28 mouse cellular contexts compared by ENCODE assay signal in the genomic region with DNA sequence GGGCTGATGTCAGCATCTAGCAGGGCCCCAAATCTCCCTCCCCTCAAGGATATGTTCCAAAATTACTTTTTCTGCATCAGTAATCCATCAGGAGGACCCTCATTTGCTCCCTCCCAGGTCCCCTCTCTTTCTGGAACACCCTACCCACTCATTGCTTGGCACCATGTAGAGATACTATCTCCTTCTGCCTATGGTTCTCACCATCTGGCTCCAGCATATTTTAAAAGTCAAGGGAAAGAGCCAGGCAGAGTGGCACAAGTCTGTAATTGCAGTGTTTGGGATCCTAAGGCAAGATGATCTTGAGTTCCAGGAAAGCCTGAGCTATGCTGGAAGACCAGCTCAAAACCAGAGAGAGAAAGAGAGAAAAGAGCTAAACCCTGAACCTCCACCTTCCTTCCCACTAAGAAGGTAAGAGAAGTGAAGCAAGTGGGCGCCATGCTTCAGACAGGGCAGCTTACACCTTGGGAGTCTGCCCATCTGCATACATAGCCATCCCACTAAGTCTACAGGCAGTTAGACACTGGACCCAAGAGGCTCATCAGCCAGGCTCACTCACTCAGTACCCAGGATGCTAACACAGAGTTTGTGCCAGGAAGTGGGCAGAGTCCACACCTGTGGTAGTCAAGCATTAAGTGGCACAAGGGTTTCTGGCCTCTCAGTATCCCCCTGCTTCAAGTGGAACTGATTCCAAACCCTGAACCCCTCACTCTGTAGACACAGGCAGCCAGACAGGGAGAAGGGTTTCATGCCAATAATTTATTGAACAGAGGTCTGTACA. TPM values are rescaled to one million over a fixed set of nuclear protein-coding genes. Genes with fewer than 3 reads are reported as not detected.
A peak's percentile ranks its signal among the peaks of the same experiment; 100 is the strongest.
DNase-seq lines count a peak whose midpoint lies in the region; ATAC-seq and TF ChIP-seq lines count a peak whose summit lies in the region.
"Had no signal": no experiment of that assay in that cellular context is flagged by ENCODE, and none has a peak within 500 bp of the region (broad histone marks: within the 10 kb centered on the region; RNA-seq: fewer than 3 reads in every experiment).

No protein-coding gene starts in this region.

- no peaks in the 10 kb centered on the region for H3K27me3 ChIP-seq in cerebellum, adult 2 months (ENCODE audit: control insufficient read depth, insufficient read depth, low read length)
- no peaks in the 10 kb centered on the region for H3K27me3 ChIP-seq in kidney, embryonic 16.5 days (ENCODE audit: insufficient read depth, low read length)
- no peaks in the 10 kb centered on the region for H3K27me3 ChIP-seq in liver, embryonic 16.5 days (ENCODE audit: control insufficient read depth, insufficient read depth, low read depth, low read length)
- H3K27me3 ChIP-seq in liver, embryonic 12.5 days (replicated peaks), result no peaks in the 10 kb centered on the region
- H3K27me3 ChIP-seq: embryonic facial prominence, embryonic 15.5 days; heart, embryonic 12.5 days; limb, embryonic 12.5 days; lung, embryonic 15.5 days; Patski had no signal

- H3K27ac ChIP-seq in cerebellum, adult 2 months (ENCODE audit: insufficient read depth, low read length), result 0 out of 2 replicates have a peak overlapping the region, but pooled peaks have one; percentile 19
- no peak overlapping the region for H3K27ac ChIP-seq in kidney, embryonic 16.5 days (ENCODE audit: low read length)
- peak overlapping the region; percentile 7; the same call in 1 of the 2 replicates for H3K27ac ChIP-seq in liver, embryonic 16.5 days (ENCODE audit: low read length)
- H3K27ac ChIP-seq in liver, embryonic 12.5 days, result no peak overlapping the region
- H3K27ac ChIP-seq: embryonic facial prominence, embryonic 15.5 days; forebrain, embryonic 10.5 days; kidney, postnatal 0 days; limb, embryonic 12.5 days; liver, embryonic 14.5 days; lung, embryonic 15.5 days had no signal

- TF ChIP-seq CTCF in cerebellum, adult 2 months (IDR thresholded peaks at IDR 0.05; ENCODE audit: borderline replicate concordance, insufficient read depth, low read depth, low read length), result no peak

- no peak overlapping the region for H3K4me2 ChIP-seq in kidney, embryonic 16.5 days (replicated peaks; ENCODE audit: low read depth, low read length)
- H3K4me2 ChIP-seq in liver, embryonic 16.5 days (ENCODE audit: low read depth, low read length), result no peak overlapping the region
- no peak overlapping the region for H3K4me2 ChIP-seq in liver, embryonic 12.5 days
- H3K4me2 ChIP-seq: embryonic facial prominence, embryonic 15.5 days; heart, embryonic 12.5 days; limb, embryonic 12.5 days; lung, embryonic 15.5 days had no signal

- 86% methylated on average over 1 of the region's 1 CpGs for WGBS in cerebellum, adult 2 months
- 90% methylated on average over 1 of the region's 1 CpGs for WGBS in kidney, embryonic 16.5 days
- WGBS in liver, embryonic 16.5 days (ENCODE audit: insufficient replicate concordance), result 74% methylated on average over 1 of the region's 1 CpGs
- whole genome bisulfite sequencing in liver, embryonic 12.5 days (ENCODE audit: insufficient replicate concordance), result 88% methylated on average over 1 of the region's 1 CpGs

- no peak for DNase-seq in cerebellum, adult 2 months
- no peak for DNase-seq in cerebellum, postnatal 14 days
- peak; percentile 61 to 72 for DNase-seq in kidney, adult 8-10 months
- DNase-seq in kidney, postnatal 36 days, result peak; percentile 66 to 75
- no peak for DNase-seq in right cerebral cortex, postnatal 4 days
- DNase-seq: adrenal gland, adult 2 months; cerebellum, adult 11-12 months; cerebellum, postnatal 36 days; gastrocnemius, postnatal 25 days; heart, adult 18-20 months; heart, postnatal 10 days; lung, postnatal 4 days; right cerebral cortex, adult 18-20 months; thymus, adult 18-20 months; thymus, postnatal 36 days had no signal

- peaks cover 87% of the 10 kb centered on the region for H3K36me3 ChIP-seq in kidney, embryonic 16.5 days (ENCODE audit: insufficient read depth, low read length)
- peaks cover 80% of the 10 kb centered on the region for H3K36me3 ChIP-seq in liver, embryonic 16.5 days (ENCODE audit: control insufficient read depth, insufficient read depth)
- H3K36me3 ChIP-seq in liver, embryonic 12.5 days, result peaks cover 100% of the 10 kb centered on the region

- TF ChIP-seq POLR2A in cerebellum, adult 2 months (IDR thresholded peaks at IDR 0.05; ENCODE audit: borderline replicate concordance, insufficient read depth, low read length), result no peak

- H3K4me1 ChIP-seq in cerebellum, adult 2 months (ENCODE audit: control insufficient read depth, insufficient read depth, low read length), result peaks cover 9% of the 10 kb centered on the region
- no peaks in the 10 kb centered on the region for H3K4me1 ChIP-seq in kidney, embryonic 16.5 days (ENCODE audit: insufficient read depth, low read length)
- peaks cover 11% of the 10 kb centered on the region for H3K4me1 ChIP-seq in liver, embryonic 16.5 days (ENCODE audit: control insufficient read depth, low read depth, low read length)
- peaks cover 26% of the 10 kb centered on the region for H3K4me1 ChIP-seq in liver, embryonic 12.5 days
- H3K4me1 ChIP-seq: limb, embryonic 12.5 days had no signal

- no peaks in the 10 kb centered on the region for H3K9me3 ChIP-seq in kidney, embryonic 16.5 days (ENCODE audit: low read length)
- H3K9me3 ChIP-seq in liver, embryonic 16.5 days (replicated peaks; ENCODE audit: control insufficient read depth, low read length), result no peaks in the 10 kb centered on the region
- H3K9me3 ChIP-seq in liver, embryonic 12.5 days (replicated peaks), result no peaks in the 10 kb centered on the region
- H3K9me3 ChIP-seq: embryonic facial prominence, embryonic 15.5 days; forebrain, embryonic 10.5 days; heart, embryonic 12.5 days; limb, embryonic 12.5 days; lung, embryonic 15.5 days had no signal

- no peak overlapping the region for H3K9ac ChIP-seq in kidney, embryonic 16.5 days (replicated peaks; ENCODE audit: low read length)
- H3K9ac ChIP-seq in liver, embryonic 16.5 days (ENCODE audit: low read depth, low read length), result no peak overlapping the region
- no peak overlapping the region for H3K9ac ChIP-seq in liver, embryonic 12.5 days
- H3K9ac ChIP-seq: embryonic facial prominence, embryonic 15.5 days; limb, embryonic 12.5 days; liver, embryonic 14.5 days; lung, embryonic 15.5 days had no signal

- H3K4me3 ChIP-seq in cerebellum, adult 2 months (replicated peaks; ENCODE audit: insufficient read depth, low read depth, low read length), result no peak overlapping the region
- H3K4me3 ChIP-seq in kidney, embryonic 16.5 days (ENCODE audit: low read length), result no peak overlapping the region
- H3K4me3 ChIP-seq in liver, embryonic 16.5 days (ENCODE audit: low read depth, low read length), result no peak overlapping the region
- H3K4me3 ChIP-seq in liver, embryonic 12.5 days, result no peak overlapping the region
- H3K4me3 ChIP-seq: embryonic facial prominence, embryonic 15.5 days; forebrain, embryonic 10.5 days; heart, embryonic 12.5 days; limb, embryonic 12.5 days; lung, embryonic 15.5 days had no signal

- no peak for ATAC-seq in kidney, embryonic 16.5 days (ENCODE audit: low FRiP score, low TSS enrichment)
- no peak for ATAC-seq in liver, embryonic 16.5 days (ENCODE audit: low read depth)
- no peak for ATAC-seq in liver, embryonic 12.5 days
- ATAC-seq: forebrain, embryonic 16.5 days; midbrain, embryonic 16.5 days; Patski had no signal

RNA-seq across cellular contexts. Expression of gene Zfp526, which starts 6.5 kb away (rescaled TPM):
- polyA plus RNA-seq in cerebellum, adult 2 months (2012; rRNA removed), result 9.2 and 10.9 TPM in 2 replicates
- polyA plus RNA-seq in kidney, embryonic 16.5 days (2015; fragmentation: Nextera tagmentation; extraction: Ambion mirVana), result 2.7 and 3.0 TPM in 2 replicates
- polyA plus RNA-seq in liver, embryonic 16.5 days (2015; fragmentation: Nextera tagmentation; extraction: Ambion mirVana), result 1.6 and 1.9 TPM in 2 replicates
- 2.3 and 2.8 TPM in 2 replicates for polyA plus RNA-seq in liver, embryonic 12.5 days (2016; fragmentation: Nextera tagmentation; extraction: Ambion mirVana)

RNA-seq across cellular contexts. Expression of gene Dedd2, which starts 7.3 kb away (rescaled TPM):
- polyA plus RNA-seq in cerebellum, adult 2 months (2012; rRNA removed), result 29.0 and 29.6 TPM in 2 replicates
- 12.0 and 13.2 TPM in 2 replicates for polyA plus RNA-seq in kidney, embryonic 16.5 days (2015; fragmentation: Nextera tagmentation; extraction: Ambion mirVana)
- polyA plus RNA-seq in liver, embryonic 16.5 days (2015; fragmentation: Nextera tagmentation; extraction: Ambion mirVana), result 29.2 and 31.9 TPM in 2 replicates
- polyA plus RNA-seq in liver, embryonic 12.5 days (2016; fragmentation: Nextera tagmentation; extraction: Ambion mirVana), result 31.4 and 33.4 TPM in 2 replicates

RNA-seq across cellular contexts. Expression of gene Gsk3a, which starts 9.9 kb away (rescaled TPM):
- polyA plus RNA-seq in cerebellum, adult 2 months (2012; rRNA removed), result 226 and 230 TPM in 2 replicates
- polyA plus RNA-seq in kidney, embryonic 16.5 days (2015; fragmentation: Nextera tagmentation; extraction: Ambion mirVana), result 9.0 and 9.9 TPM in 2 replicates
- polyA plus RNA-seq in liver, embryonic 16.5 days (2015; fragmentation: Nextera tagmentation; extraction: Ambion mirVana), result 4.0 and 5.3 TPM in 2 replicates
- 13.0 and 14.4 TPM in 2 replicates for polyA plus RNA-seq in liver, embryonic 12.5 days (2016; fragmentation: Nextera tagmentation; extraction: Ambion mirVana)

RNA-seq across cellular contexts. Expression of gene Erf, which starts 22.8 kb away (rescaled TPM):
- 14.3 and 14.8 TPM in 2 replicates for polyA plus RNA-seq in cerebellum, adult 2 months (2012; rRNA removed)
- 12.5 and 15.2 TPM in 2 replicates for polyA plus RNA-seq in kidney, embryonic 16.5 days (2015; fragmentation: Nextera tagmentation; extraction: Ambion mirVana)
- polyA plus RNA-seq in liver, embryonic 16.5 days (2015; fragmentation: Nextera tagmentation; extraction: Ambion mirVana), result 3.4 and 3.6 TPM in 2 replicates
- polyA plus RNA-seq in liver, embryonic 12.5 days (2016; fragmentation: Nextera tagmentation; extraction: Ambion mirVana), result 6.5 and 7.5 TPM in 2 replicates

RNA-seq across cellular contexts. Expression of gene Cic, which starts 39.8 kb away (rescaled TPM):
- 121 and 124 TPM in 2 replicates for polyA plus RNA-seq in cerebellum, adult 2 months (2012; rRNA removed)
- polyA plus RNA-seq in kidney, embryonic 16.5 days (2015; fragmentation: Nextera tagmentation; extraction: Ambion mirVana), result 28.9 and 30.8 TPM in 2 replicates
- 9.5 and 10.8 TPM in 2 replicates for polyA plus RNA-seq in liver, embryonic 16.5 days (2015; fragmentation: Nextera tagmentation; extraction: Ambion mirVana)
- polyA plus RNA-seq in liver, embryonic 12.5 days (2016; fragmentation: Nextera tagmentation; extraction: Ambion mirVana), result 17.0 TPM in 2 replicates

Comparison
In these comparisons a context has a peak if more than half of its experiments do, and no peak if none do; other contexts are left out.
1. H3K27ac ChIP-seq: peak in cerebellum, adult 2 months (single experiment) and liver, embryonic 16.5 days (single experiment); none in kidney, embryonic 16.5 days (single experiment) and liver, embryonic 12.5 days (single experiment).
2. DNase-seq: peak in kidney, adult 8-10 months (2 of 2) and kidney, postnatal 36 days (2 of 2); none in cerebellum, adult 2 months (0 of 2), cerebellum, postnatal 14 days (0 of 2) and right cerebral cortex, postnatal 4 days (single experiment).
3. RNA of gene Gsk3a, which starts 9.9 kb away (polyA plus RNA-seq): 226 to 230 TPM in cerebellum, adult 2 months; 13.0 to 14.4 TPM in liver, embryonic 12.5 days, 9.0 to 9.9 TPM in kidney, embryonic 16.5 days and 4.0 to 5.3 TPM in liver, embryonic 16.5 days; every median in the first group is over 10 times any median in the second.